Mouse (Mus musculus): ENCODE results near the gene Snx17.

Gene Snx17

GRCm38 (mm10) chr5:31192939-31193630 is at the start of gene Snx17, which contains the start of gene Eif2b4:
Gene Snx17, plus strand, starts transcription at chr5:31193227.
Gene Eif2b4, minus strand, starts transcription at chr5:31193430.
- DNase-seq = peak; percentile 99 to 100

- DNase-seq = no peak
These were observed 43.2 kb upstream of the Snx17 start for GRCm38 (mm10) chr5:31149781-31150180.

- DNase-seq = no peak
These were observed 41.3 kb upstream of the Snx17 start for GRCm38 (mm10) chr5:31151746-31152145.

GRCm38 (mm10) chr5:31153516-31154151 is 39.4 kb upstream of the Snx17 start:
- DNase-seq = no peak

- DNase-seq = peak; percentile 90 to 96
These were observed 38.9 kb upstream of the Snx17 start, which contains the start of gene Mpv17 for GRCm38 (mm10) chr5:31154152-31154553. Gene Mpv17, minus strand, starts transcription at chr5:31154251.

GRCm38 (mm10) chr5:31162462-31162861 is 30.6 kb upstream of the Snx17 start:
- DNase-seq = no peak

- DNase-seq = no peak
These were observed 28.1 kb upstream of the Snx17 start for GRCm38 (mm10) chr5:31164878-31165277.

- no peak for DNase-seq
These were observed 24.4 kb upstream of the Snx17 start for GRCm38 (mm10) chr5:31168630-31169029.

- peak; percentile 36 to 76 for DNase-seq
These were observed 13.7 kb upstream of the Snx17 start for GRCm38 (mm10) chr5:31179301-31179765.

GRCm38 (mm10) chr5:31179766-31180630 is 13.0 kb upstream of the Snx17 start, which contains the start of the genes Gm29609 and Gtf3c2:
Gene Gm29609, minus strand, starts transcription at chr5:31179911.
Gene Gtf3c2, minus strand, starts transcription at chr5:31180144.
- DNase-seq = peak; percentile 96 to 97

GRCm38 (mm10) chr5:31181183-31181770 is 11.8 kb upstream of the Snx17 start:
- DNase-seq = no peak

- DNase-seq = no peak
These were observed 9.3 kb upstream of the Snx17 start for GRCm38 (mm10) chr5:31183678-31184077.

GRCm38 (mm10) chr5:31188223-31188840 is 4.7 kb upstream of the Snx17 start:
- DNase-seq = no peak

GRCm38 (mm10) chr5:31190201-31190600 is 2.8 kb upstream of the Snx17 start:
- no peak for DNase-seq

- DNase-seq = peak; percentile 78 to 89
These were observed 735 bp upstream of the Snx17 start for GRCm38 (mm10) chr5:31192045-31192938.

- no peak for DNase-seq
These were observed 729 bp downstream of the Snx17 start for GRCm38 (mm10) chr5:31193631-31194281.

- no peak for DNase-seq
These were observed 1.8 kb downstream of the Snx17 start for GRCm38 (mm10) chr5:31194486-31195485.

GRCm38 (mm10) chr5:31195671-31196070 is 2.6 kb downstream of the Snx17 start:
- no peak for DNase-seq

- DNase-seq = no peak
These were observed 3.2 kb downstream of the Snx17 start for GRCm38 (mm10) chr5:31196207-31196606.
